Mouse (Mus musculus) intestine, embryonic 14.5 days (tissue): ENCODE data around the gene Ttll3. TPM values are rescaled to one million over a fixed set of nuclear protein-coding genes. Genes with fewer than 3 reads are reported as not detected.
A peak's percentile ranks its signal among the peaks of the same experiment; 100 is the strongest.

Experiments used
- ATAC-seq: fragments of 200-750 bp; cut with Nextera tagmentation; replicated peaks from 2 replicates; pipeline ENCODE4 v1.8.0; 2017; ENCODE audit warnings: low read depth, moderate number of reproducible peaks, moderate TSS enrichment, moderate library complexity; ENCODE audit not compliant: low FRiP score, low TSS enrichment
- DNase-seq: peaks from one replicate; pipeline ENCODE4 v3.0.0-alpha.2; 2018; ENCODE audit warnings: low spot score
- H3K27ac ChIP-seq: fragments of 300-500 bp; sonication (generic); 2 replicates; pipeline ENCODE4 v1.5.1; 2014; ENCODE audit warnings: low read depth, mild to moderate bottlenecking, control low read depth
- H3K27me3 ChIP-seq: fragments of 300-500 bp; sonication (generic); replicated peaks from 2 replicates; pipeline ENCODE4 v1.6.1; 2014; ENCODE audit warnings: low read length, control low read depth; ENCODE audit not compliant: control insufficient read depth, insufficient read depth
- H3K36me3 ChIP-seq: fragments of 300-500 bp; sonication (generic); 2 replicates; pipeline ENCODE4 v1.6.1; 2014; ENCODE audit warnings: low read length, control low read depth; ENCODE audit not compliant: control insufficient read depth, insufficient read depth
- H3K4me1 ChIP-seq: fragments of 300-500 bp; sonication (generic); replicated peaks from 2 replicates; pipeline ENCODE4 v1.6.1; 2014; ENCODE audit warnings: low read length, control low read depth, mixed read lengths; ENCODE audit not compliant: control insufficient read depth, insufficient read depth
- H3K4me2 ChIP-seq: fragments of 300-500 bp; sonication (generic); 2 replicates; pipeline ENCODE4 v1.6.1; 2014; ENCODE audit warnings: low read length
- H3K4me3 ChIP-seq: fragments of 300-500 bp; sonication (generic); 2 replicates; pipeline ENCODE4 v1.5.1; 2014; ENCODE audit warnings: low read depth, low read length, control low read depth, mixed read lengths
- H3K9ac ChIP-seq: fragments of 300-500 bp; sonication (generic); 2 replicates; pipeline ENCODE4 v1.6.1; 2014; ENCODE audit warnings: mild to moderate bottlenecking, low read length
- H3K9me3 ChIP-seq: fragments of 300-500 bp; sonication (generic); 2 replicates; pipeline ENCODE4 v1.6.1; 2016; ENCODE audit warnings: low read length, control low read depth; ENCODE audit not compliant: control insufficient read depth
- WGBS: fragments of 180-500 bp; shearing (Covaris S2); extraction: QIAGEN DNeasy Blood & Tissue Kit; methylation state at CpG from one replicate; pipeline ENCODE4 v1.1.7; 2014; 5-methylcytosine and 5-hydroxymethylcytosine counted together
- polyA plus RNA-seq: library from polyadenylated mRNA; unstranded; fragments of >200 nt; fragmentation: Nextera tagmentation; extraction: Ambion mirVana; gene quantifications from 2 replicates; pipeline ENCODE4 v1.2.1, GENCODE M21; 2014

The Ttll3 gene
- polyA plus RNA-seq, 1 experiment from 2014 or later = 2.5 TPM

- ATAC-seq = peak; percentile 88
- WGBS = under 1% methylated on average over 45 of the region's 45 CpGs
Observed at GRCm38 (mm10) chr6:113442442-113443090, 53.5 kb downstream of the Ttll3 start, which contains the start of gene Jagn1. Jagn1 (plus strand) TSS chr6:113442569.

DNA sequence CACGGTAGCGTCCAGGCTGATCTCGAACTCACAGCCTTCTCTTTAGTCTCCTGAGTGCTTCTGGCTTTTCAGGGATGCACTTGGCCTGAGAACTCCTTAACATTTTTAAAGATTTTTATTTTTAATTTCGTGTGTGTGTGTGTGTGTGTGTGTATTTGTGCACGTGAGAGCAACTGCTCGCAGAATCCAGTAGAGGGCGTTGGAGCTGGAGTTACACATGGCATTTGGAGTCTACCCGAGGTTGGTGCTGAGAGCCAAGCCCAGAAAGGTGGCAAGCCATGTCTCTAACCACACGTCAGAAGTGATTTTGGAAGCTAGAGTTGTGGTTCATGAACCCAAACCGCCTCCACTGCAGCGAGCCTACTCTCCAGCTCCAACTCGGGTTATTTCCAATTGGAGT lies 54.0 kb downstream of the Ttll3 start:
- Histone ChIP-seq H3K4me1 (peaks cover 7% of the 10 kb centered on the region), H3K9me3 (no peaks in the 10 kb centered on the region), H3K27ac (0 out of 2 replicates have a peak overlapping the region, but pooled peaks have one; percentile 59), H3K4me2 (peak overlapping the region; percentile 92), H3K9ac (peak overlapping the region; percentile 96), H3K36me3 (peaks cover 15% of the 10 kb centered on the region), H3K4me3 (peak overlapping the region; percentile 96), H3K27me3 (no peaks in the 10 kb centered on the region)
- DNase-seq = no peak
- ATAC-seq = no peak
- 49% methylated on average over 12 of the region's 12 CpGs for WGBS

More at GRCm38 (mm10) chr6:113442442-113443090, 53.5 kb downstream of the Ttll3 start, which contains the start of gene Jagn1:
- Histone ChIP-seq H3K4me2 (peak within 1 kb of the TSS; percentile 92), H3K4me1 (peaks cover 7% of the 10 kb centered on the region), H3K36me3 (peaks cover 10% of the 10 kb centered on the region), H3K27ac (peak within 1 kb of the TSS; percentile 59; the same call in 1 of the 2 replicates), H3K9me3 (no peaks in the 10 kb centered on the region), H3K4me3 (peak within 1 kb of the TSS; percentile 96), H3K27me3 (no peaks in the 10 kb centered on the region), H3K9ac (peak within 1 kb of the TSS; percentile 96)
- peak; percentile 100 for DNase-seq

- Histone ChIP-seq H3K27ac (no peak overlapping the region), H3K4me1 (peaks cover 7% of the 10 kb centered on the region), H3K9me3 (no peaks in the 10 kb centered on the region), H3K27me3 (no peaks in the 10 kb centered on the region), H3K4me2 (no peak overlapping the region), H3K36me3 (peaks cover 25% of the 10 kb centered on the region), H3K9ac (no peak overlapping the region), H3K4me3 (no peak overlapping the region)
- ATAC-seq (no peak), DNase-seq (no peak)
- WGBS = 79% methylated on average over 6 of the region's 8 CpGs
Observed at GRCm38 (mm10) chr6:113444207-113444965, 55.3 kb downstream of the Ttll3 start.

- no peak overlapping the region for H3K9ac ChIP-seq
- H3K9me3 ChIP-seq = no peaks in the 10 kb centered on the region
- H3K36me3 ChIP-seq = peaks cover 25% of the 10 kb centered on the region
- H3K4me2 ChIP-seq = no peak overlapping the region
- H3K27me3 ChIP-seq = no peaks in the 10 kb centered on the region
- DNase-seq (no peak), ATAC-seq (no peak)
- peaks cover 7% of the 10 kb centered on the region for H3K4me1 ChIP-seq
- whole genome bisulfite sequencing = 88% methylated on average over 4 of the region's 4 CpGs
- H3K4me3 ChIP-seq = no peak overlapping the region
- no peak overlapping the region for H3K27ac ChIP-seq
Observed at GRCm38 (mm10) chr6:113447639-113448038, 58.6 kb downstream of the Ttll3 start.

GRCm38 (mm10) chr6:113451839-113452238 lies 62.8 kb downstream of the Ttll3 start:
- H3K27ac ChIP-seq = no peak overlapping the region
- no peaks in the 10 kb centered on the region for H3K9me3 ChIP-seq
- H3K27me3 ChIP-seq = no peaks in the 10 kb centered on the region
- ATAC-seq = no peak
- DNase-seq = no peak
- no peaks in the 10 kb centered on the region for H3K4me1 ChIP-seq
- no peak overlapping the region for H3K4me3 ChIP-seq
- peaks cover 22% of the 10 kb centered on the region for H3K36me3 ChIP-seq
- no peak overlapping the region for H3K4me2 ChIP-seq
- 78% methylated on average over 2 of the region's 2 CpGs for WGBS
- no peak overlapping the region for H3K9ac ChIP-seq

GRCm38 (mm10) chr6:113455007-113455406 lies 65.9 kb downstream of the Ttll3 start:
- H3K27ac ChIP-seq = no peak overlapping the region
- no peak overlapping the region for H3K4me3 ChIP-seq
- WGBS = 52% methylated on average over 5 of the region's 5 CpGs
- ATAC-seq = no peak
- no peaks in the 10 kb centered on the region for H3K4me1 ChIP-seq
- H3K4me2 ChIP-seq = no peak overlapping the region
- no peaks in the 10 kb centered on the region for H3K36me3 ChIP-seq
- no peak overlapping the region for H3K9ac ChIP-seq
- H3K27me3 ChIP-seq = no peaks in the 10 kb centered on the region
- H3K9me3 ChIP-seq = no peaks in the 10 kb centered on the region
- no peak for DNase-seq

DNA sequence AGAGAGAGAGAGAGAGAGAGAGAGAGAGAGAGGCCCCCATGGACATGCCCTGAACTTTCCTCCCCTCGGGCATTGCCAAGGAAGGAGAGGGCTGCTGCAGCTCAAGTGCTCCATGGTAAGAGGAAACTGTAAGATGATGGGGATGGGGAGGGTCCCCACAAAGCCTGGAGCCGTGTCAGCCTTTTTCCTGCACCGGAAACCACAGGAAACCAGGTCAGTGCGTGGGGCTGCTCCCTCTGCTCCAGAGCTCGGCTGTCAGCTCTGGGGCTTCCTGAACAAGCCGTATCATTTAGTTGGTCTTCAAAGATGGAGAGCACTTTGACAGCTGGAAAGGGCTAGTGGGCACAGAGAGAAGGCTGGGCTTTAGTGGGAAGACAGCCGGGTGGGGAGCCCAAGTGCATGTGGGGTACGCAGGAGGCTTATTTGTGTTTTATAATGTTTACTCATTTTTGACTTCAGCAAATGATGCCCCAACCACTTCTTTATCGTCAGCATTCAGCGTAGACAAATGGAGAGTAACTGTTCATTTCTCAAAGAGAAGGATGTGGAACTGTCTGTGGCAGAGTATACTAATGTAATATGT lies 69.0 kb downstream of the Ttll3 start, which contains the start of gene Il17re:
Il17re (plus strand) TSS at position 533 of the 583 bp plus-strand sequence.
- Histone ChIP-seq H3K9me3 (no peaks in the 10 kb centered on the region), H3K36me3 (no peaks in the 10 kb centered on the region), H3K9ac (no peak within 1 kb of the TSS), H3K27ac (no peak within 1 kb of the TSS), H3K4me3 (no peak within 1 kb of the TSS), H3K4me2 (no peak within 1 kb of the TSS; the same call in 1 of the 2 replicates), H3K27me3 (no peaks in the 10 kb centered on the region), H3K4me1 (no peaks in the 10 kb centered on the region)
- no peak for ATAC-seq
- no peak for DNase-seq
- 55% methylated on average over 10 of the region's 10 CpGs for WGBS

GRCm38 (mm10) chr6:113458635-113459034 lies 69.6 kb downstream of the Ttll3 start:
- Histone ChIP-seq H3K9me3 (no peaks in the 10 kb centered on the region), H3K27me3 (no peaks in the 10 kb centered on the region), H3K27ac (no peak overlapping the region), H3K9ac (no peak overlapping the region), H3K4me1 (no peaks in the 10 kb centered on the region), H3K4me2 (no peak overlapping the region; the same call in 1 of the 2 replicates), H3K36me3 (no peaks in the 10 kb centered on the region), H3K4me3 (no peak overlapping the region)
- 48% methylated on average over 10 of the region's 10 CpGs for WGBS
- ATAC-seq = peak; percentile 85
- no peak for DNase-seq
